Mouse (Mus musculus) 3T3-L1 (cell line): Measurements from ENCODE around the gene Camk1g.
A peak's percentile ranks its signal among the peaks of the same experiment; 100 is the strongest.

ENCODE experiments used
- DNase-seq: peaks from one replicate; pipeline ENCODE4 v3.0.0-alpha.2; 2015; ENCODE audit warnings: low read depth, low spot score

Gene Camk1g

DNA sequence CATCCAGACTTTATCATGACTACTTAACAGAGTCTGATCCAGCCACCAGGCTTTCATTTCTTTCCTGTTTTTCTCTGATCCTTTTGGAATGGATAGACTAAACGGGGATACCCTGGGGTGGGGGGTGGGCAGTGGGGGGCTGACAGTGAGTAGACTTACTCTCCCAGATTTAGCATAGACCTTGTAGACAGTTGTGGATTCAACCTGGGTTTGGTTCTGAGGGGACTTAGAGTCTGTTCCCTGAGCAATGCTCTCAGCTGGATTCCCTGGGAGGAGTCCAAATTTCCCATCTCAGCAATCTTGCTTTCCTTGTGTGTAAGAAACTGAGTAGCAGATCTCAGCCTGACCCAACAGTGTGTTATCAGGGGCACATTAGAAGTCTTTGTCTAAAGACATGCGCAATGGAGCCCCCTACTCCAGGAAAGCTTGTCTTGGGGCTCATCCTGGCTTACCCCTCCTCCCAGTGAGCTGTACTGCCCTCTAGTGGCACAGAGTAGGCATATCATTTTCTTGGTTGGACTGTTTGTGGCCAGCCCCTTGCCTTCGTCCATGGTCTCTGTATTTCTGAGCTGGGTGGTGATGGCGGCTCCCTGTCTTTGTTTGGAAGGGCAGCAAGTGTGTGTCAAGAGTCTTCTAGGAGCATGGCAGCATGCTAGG is 6.5 kb upstream of the Camk1g start:
- DNase-seq = peak; percentile 71

DNA sequence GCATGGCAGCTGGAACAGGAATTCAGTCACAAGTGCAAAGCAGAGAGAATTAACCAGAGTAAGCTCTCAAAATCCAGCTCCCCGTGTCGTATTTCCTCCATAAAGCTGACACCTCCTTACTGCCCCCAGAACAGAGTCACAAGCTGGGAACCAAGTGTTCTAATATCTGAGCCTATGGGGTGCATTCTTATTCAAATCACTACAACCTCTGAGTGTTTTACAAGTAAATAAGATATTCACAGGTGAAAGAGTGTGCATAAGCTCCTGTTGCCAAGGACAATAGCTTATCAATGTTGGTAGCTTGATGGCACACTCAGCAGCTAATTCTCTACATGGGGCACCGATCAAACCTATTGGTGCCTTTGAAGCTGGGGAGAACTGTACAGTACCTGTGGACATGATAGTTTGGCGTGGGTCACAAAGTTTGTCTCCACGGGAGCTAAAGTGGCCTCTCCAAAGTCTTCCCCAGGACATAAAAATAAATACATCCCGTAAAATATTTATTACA is 3.9 kb upstream of the Camk1g start:
- DNase-seq = no peak

DNA sequence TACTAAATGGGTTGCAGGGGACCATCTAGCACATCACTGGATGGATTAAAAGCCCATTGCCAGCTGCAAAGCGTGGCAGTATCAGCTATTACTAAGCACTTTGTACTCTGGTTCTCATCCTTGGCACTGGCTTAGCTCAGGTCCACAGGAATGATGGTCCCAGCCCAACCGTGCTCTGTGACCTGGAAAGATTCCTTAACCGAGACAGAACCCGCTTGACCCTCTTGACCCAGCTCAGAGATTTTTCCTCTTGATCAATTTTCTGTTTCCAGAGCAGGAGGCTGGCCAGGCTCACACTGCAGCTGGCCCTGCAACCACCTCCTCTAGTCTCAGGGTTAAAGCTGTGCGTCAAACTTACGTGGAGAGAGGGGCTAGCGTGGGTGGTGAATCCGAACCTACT is 1.0 kb downstream of the Camk1g start:
- no peak for DNase-seq

DNA sequence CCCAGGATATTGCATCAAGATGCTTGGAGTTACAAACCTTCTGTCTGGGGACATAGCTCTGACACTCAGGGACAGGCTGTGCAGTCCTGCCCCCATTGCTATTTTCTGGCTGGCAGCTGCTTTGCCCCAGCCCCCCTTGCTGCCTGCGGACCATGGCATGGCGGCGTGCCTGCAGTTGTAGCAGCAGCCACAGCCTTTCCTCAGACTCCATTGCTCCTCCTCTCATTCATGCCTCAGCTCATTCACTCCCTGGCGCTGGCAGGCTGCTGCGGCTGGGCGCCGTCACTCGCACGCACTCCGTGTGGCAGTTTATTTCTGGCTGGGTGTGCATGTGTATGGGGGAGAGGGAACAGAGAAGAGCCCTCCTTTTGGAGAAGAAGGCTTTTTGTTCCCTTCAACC is 2.0 kb downstream of the Camk1g start:
- no peak for DNase-seq

DNA sequence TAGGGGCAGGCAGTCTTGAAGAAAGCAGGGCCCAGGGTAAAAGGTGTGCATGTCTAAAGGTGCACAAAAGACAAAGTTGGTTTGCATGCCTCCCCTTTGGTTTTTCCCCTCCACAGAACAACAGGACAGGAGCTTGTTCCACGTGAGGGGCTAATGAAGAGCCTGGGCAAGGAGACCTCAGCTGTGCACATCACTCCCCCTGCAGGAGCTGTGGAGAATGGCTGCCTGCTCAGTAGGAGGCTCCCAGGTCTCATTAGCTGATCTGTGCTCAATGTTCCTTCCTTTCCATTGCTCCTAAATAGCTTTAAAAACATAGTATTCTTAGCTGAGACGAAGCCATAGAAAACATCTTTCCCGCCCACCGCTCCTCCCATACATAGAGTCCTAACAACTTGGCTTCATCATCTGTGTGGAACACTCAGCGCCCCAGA is 6.3 kb downstream of the Camk1g start:
- peak; percentile 50 for DNase-seq

DNA sequence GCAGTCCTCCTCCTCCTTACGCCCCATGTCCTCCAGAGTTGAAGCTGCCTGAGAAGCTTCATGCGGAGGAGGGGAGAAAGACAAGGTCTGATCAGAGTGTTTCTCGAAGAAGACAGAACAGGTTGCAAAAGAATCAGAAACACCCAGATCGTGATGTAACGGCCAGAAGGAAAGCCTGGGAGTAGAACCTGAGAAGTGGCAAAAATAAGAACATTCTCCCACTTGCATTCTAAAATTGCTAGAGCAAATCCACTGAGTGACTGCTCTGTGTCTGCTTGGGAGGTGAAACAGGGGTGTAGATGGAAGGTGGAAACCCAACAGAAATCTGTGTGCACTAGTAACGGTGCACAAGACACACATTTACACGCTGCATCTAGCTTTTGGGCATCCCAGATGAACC is 8.0 kb downstream of the Camk1g start:
- no peak for DNase-seq

DNA sequence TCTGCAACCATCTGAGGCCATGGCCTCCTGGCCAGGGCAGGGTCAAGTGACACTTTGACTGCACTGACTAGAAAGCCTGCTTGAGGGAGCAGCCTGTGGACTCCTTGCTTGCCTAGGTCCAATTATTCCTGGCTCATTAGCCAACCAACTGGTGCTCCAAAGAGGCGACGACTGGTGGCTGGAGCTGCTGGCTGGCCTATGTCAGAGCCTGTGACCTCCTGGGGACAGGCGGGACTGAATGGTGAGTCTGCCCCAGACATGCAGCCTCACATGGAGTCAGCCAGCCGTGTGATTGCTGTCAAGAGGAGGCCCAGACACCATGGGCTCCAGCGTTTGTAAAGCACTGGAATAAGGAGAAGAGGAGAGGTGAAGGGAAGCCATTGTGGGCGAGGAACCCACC is 8.9 kb downstream of the Camk1g start:
- no peak for DNase-seq

DNA sequence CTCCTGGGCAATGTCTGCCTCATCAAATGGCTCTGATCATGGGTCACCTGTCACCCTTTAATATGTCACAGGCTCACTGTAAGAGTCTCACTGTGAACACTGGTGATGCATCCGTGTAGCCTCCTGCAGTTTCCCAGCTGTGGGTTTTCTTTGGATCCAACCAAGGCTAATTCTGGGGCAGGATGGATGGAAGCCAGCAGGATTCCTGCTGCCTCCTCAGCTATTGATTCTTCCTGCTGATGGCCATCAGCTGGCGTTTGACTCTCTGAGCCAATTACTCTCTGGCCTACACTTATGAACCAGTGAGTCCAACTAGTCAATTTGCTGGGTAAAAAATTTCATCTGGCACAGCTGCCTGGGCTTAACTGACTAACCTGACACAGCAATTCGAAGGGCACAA is 10.9 kb downstream of the Camk1g start:
- no peak for DNase-seq

DNA sequence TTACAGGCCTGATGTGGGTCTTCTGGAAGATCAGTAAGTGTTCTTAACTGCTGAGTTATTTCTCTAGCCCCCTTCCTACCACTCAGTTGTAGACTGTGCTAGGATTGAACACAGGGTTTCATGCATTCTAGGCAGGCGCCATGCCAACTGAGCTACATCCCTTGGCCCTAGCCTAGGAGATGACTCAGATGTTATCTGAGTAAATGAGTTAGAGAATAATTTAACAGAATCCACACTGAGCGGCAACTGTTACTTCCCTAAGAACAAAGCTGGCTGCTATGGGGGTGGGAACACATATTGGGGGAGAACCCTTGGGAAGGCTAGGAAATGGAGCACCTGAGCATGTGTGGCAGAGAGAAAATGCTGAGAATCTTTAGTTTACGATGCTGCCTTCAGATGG is 18.5 kb downstream of the Camk1g start:
- DNase-seq = peak; percentile 61

DNA sequence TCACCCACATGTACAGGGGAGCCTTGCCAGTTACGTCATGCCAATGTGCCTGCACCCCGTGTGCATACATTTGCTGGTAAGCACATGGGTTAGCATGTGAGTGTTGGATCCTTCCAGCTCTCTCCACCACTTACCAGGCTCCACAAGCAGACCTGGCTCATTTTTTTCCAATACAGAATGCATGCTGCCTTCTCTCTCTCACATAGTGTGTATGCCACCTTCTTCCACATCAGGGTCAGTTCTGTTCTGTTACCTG is 19.6 kb downstream of the Camk1g start:
- DNase-seq = no peak

DNA sequence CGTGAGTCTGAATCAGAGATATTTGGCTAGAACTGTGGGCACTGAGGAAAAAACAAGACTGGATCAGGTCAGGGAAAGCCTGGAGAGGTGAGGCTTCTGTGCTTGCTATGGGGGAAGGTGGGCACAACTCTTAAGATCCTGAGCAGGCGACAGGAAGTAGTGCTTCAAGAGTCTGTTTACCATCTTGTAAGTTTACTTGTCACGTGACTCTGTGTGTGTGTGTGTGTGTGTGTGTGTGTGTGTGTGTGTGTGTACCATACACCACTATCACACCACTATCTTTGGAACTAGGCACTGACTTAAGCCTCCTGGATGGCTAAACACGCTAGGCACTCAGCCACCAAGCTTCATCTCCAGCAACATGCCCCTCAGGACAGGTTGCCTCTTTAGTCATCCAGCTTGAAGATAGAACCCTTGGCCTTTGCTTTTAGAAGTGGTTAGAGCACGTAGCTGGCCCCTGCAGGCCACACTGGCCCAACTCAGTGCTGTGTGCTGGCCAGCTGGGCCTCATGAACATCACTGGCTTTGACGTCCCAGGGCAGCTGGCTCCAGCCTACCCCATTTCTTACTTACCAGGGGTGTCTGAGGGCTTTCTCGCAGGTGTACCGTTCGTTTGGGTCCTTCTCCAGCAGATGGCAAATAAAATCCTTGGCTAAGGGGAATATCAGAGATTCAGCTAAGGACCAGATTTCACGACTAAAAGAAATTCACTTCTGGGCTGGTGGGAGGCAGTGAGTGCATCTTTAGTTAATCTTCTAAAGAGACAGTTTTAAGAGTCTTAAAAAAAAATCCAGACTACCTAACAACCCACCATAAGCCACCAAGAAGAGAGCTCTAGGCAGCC is 20.2 kb downstream of the Camk1g start:
- no peak for DNase-seq

DNA sequence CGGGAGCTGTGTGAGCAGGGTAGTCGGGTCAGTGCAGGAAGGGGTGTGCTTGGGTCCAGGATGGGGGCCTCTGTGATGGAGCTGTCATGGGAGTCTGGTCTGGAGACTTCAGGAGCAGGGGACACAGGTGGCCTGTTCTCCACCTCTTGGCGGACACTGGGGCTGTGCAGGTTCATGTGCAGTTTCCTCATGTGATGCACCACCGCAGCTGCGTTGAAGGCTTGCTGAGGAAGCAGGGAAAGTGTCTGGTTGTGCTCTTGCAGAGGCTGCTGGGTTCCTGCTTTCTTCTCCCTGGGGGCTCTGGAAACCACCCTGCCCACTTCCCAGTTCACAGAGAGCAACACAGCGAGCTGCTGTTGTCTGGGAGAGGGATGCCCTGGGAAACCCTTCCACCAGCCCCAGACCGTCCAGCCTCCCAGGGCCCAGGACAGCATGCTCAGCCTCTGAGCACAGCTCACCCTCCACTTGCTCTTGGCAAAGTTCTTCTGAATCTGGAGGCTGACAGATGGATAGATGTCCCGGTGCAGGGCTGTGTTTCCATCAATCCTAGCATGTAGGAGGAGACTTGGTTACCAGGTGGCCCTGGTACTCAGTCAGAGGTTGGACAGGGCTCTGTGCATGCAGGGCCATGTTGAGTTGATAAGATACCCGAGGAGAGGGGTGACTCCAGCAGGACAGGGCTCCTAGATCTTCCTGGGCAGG is 21.7 kb downstream of the Camk1g start:
- no peak for DNase-seq

DNA sequence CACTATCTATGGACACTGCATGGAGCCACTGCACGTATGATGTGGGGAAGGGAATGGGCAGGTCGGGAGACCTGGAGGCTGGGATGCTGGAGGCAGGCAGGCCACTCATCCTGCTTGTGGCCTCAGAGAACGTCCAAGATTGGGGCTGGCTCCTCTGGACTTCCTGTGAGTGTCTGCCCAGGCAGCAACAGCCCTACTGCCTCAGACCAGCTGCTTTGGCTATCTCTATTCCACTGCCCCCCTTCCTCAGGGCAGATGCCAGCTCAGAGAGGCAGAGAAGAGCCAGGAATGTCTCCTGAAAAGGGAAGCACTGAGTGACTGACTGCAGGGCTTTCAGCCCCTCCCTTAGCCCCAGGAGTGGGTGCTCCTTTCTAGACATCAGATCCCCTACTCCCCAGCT is 23.2 kb downstream of the Camk1g start:
- no peak for DNase-seq

DNA sequence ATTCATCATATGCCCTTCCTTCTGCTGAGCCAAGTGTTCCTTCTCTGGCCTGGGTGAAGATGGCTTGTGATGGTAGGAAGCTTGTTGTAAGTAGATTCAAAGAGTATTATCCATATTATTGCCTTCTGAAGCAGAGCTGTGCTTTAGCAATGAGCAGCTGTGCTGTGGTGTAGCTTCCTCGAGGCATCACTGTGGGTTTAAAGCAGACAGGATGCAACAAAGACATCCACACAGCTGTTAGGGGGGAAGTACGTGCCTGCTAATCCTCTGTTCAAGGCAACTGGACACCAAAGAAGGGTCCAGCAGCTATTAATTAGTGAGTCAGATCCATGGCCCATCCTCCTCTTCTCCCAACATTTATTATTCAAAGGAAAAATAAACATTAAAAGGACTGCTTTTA is 25.1 kb downstream of the Camk1g start:
- DNase-seq = no peak

DNA sequence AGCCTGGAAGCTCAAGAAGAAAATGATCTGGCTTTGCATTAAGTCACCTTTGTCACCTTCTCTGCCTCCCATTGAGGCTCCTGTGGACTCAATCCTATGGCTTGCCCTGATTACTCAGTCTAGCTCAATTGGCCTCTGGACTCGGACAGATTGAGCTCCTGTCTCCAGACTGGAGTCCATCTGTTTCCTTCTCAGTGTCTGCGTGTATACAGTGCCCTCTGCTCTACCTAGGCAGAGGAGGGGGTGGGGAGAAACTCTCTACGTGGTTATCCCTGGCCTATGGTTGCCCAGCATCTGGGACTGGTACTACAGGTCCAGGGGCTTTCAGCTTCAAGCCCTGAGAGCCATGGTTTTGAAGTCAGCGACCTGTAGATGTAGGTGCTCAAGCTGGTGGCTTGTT is 26.2 kb downstream of the Camk1g start:
- no peak for DNase-seq

DNA sequence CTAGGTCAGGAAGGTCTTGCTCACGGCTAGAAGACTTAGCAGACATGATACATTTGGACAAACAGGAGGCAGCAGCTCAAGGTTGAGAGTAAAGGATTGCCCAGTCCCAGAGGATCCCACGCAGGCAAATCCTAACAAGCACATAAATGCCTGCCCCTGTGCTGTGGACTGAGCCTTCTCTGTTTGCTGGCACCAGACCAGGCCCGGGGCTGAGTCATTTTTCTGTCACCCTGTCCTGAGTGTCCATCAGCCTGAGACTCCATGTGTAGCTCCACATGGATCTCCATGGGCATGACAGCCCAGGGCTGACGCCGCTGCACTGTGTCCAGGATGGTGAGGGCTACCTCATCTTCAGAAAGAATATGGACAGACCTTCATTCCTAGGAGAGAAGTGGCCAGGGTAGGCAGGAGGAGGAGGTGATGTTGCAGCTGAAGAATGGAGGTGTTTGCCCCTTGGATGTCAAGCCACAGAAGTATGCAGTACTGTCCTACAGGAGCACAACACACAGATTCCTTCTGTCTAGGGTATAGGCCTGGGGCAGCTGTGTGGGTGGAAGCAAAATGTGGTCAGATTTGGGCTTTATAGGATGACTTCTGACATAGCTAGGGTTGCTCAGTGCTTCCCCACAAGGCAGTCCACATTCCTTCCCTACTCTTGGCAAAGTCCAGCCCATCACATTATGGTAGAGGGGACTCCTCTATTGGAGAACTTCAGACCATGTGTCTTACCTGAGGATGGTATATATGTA is 27.7 kb downstream of the Camk1g start:
- peak; percentile 65 for DNase-seq

DNA sequence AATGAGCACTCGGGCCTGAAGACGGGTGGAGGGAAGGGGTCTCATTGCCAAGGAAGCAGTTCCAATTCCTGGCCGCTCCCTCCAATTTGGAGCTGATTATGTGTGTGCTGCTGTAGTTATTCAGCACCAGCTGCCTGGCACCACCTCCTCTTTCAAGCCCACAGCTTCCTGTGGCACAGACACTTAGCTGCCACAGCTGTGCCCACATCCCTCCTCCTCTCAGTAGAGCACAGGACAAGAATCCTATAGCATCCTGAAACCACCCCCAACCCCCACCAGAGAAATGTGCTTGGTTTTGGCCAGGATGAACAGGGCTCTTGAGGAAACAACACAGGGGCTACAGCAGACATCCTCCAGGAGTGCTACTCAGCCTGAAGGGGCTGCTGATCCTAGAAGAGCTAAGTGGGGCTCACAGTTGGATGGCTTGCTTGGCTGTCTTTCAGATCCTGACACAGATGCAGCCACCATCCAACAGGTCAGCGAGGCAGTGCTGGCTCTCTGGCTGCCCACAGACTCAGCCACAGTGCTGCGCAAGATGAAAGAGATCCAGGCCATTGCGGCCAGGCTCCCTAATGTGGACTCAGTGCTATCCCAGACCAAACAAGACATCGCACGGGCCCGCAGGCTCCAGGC is 31.6 kb downstream of the Camk1g start:
- no peak for DNase-seq

DNA sequence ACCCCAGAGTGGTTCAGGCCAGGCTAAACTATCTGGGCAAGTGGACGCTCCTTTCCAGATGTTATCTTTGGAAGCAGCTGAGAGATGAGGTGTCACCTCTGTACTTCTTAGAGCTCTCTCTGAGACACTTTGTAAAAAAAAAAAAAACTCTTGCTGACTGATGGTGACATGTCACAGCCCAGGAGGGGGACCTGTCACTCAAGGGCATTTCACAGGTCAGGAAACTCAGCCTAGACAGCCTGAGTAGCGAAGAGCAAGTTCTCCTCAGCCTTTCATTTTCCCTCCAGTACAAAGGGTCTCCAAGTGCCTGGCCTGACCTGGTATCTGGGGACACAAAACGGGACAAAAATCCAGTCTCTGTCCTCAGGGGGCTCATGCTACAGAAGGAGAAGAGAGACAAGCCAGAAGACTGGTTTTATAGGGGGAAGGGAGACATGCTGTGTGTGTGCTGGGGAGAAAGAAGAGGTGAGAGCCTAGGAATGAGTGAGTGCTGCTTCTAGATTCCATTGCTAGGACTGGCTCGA is 32.2 kb downstream of the Camk1g start:
- DNase-seq = no peak

DNA sequence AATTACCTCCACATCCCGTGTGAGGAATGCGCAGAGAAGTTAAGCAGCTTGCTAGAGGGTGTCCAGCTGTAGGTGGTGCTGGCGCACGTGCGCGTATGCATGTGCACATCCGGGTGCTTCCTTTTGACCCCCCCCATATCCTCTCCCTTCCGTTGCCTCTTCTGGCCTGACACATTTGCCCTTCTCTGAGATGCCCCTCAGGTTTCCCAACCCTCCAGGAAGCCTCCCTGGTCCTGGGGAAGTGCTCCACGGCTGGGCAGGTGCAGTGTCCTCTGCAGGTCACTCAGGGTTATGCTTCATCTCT is 33.1 kb downstream of the Camk1g start:
- DNase-seq = no peak

DNA sequence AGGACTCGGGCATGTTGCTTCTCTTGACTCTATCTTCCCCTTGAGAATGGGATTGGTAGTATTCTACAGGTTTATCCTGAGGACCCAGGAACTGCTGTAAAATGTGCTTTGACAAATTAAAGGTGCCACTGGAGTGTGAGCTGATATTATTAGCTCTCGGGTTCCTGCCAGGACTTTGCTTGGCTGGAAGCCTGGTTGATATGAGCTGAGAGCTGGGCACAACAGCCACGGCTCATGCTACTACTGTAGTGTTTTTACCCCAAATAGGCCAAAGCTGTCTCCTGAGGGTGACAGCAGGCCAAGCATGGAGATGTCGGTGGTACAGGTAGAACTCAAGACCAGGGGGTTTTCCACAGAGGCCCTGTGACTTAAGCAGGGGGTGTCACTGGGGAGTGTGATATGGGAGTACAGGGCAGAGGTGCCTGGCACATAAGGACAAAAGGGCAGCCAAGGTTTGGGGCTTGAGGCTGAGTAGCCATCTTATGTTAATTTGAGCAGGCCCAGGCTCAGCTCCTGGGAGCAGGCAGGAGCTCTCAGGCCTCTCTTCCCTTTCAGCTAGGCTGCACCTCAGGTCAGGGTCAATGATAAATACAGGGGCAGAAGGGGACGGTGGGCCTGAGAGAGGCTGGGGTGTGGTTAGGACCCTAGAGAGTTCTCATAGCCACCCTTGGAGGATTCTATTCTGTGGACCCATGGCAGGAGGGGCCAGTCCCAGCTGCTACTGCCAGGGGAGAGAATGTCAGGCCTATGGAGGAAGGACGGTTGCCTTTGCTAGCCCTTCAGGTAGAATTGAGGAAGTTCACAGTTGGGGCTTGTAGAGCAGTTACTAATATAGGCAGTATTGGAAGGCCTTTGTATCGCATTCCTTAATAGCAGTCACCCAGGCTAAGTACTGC is 33.7 kb downstream of the Camk1g start:
- no peak for DNase-seq

DNA sequence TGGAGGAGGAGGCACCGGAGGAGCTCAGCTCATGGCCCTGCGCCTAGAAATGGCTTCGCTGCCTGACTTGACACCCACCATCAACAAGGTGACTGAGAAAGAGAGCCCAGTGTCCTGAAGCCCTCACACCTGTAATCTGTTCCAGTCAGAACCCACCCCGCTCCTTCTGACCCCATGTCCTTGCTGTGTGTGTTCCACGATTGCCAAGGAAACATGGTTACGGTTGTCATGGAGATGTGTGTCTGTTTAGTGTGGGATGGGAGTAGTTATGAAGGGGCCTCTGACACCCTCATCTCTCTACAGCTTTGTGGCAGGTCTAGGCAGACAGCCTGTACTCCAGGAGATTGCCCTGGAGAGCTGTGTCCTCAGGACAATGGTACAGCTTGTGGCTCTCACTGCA is 35.6 kb downstream of the Camk1g start:
- no peak for DNase-seq
